Mouse (Mus musculus) cerebellum, postnatal 10 days (tissue): ENCODE results near the gene Tsc22d1.

Experiments used
- DNase-seq, 2 experiments: peaks; one replicate each; pipeline ENCODE4 v3.0.0; 2021; ENCODE audit warnings: mixed read lengths in 2 of 2

Gene Tsc22d1

GRCm38 (mm10) chr14:76448987-76449386 lies 34.2 kb downstream of the Tsc22d1 start:
- no peak for DNase-seq

GRCm38 (mm10) chr14:76451011-76451410 lies 36.2 kb downstream of the Tsc22d1 start:
- no peak for DNase-seq

GRCm38 (mm10) chr14:76452751-76453360 lies 38.1 kb downstream of the Tsc22d1 start:
- peak; percentile 66 to 68 for DNase-seq

- no peak for DNase-seq
These were observed 39.9 kb downstream of the Tsc22d1 start for GRCm38 (mm10) chr14:76454673-76455072.

- DNase-seq = peak in 1 of 2 experiments; percentile 33
These were observed 40.4 kb downstream of the Tsc22d1 start for GRCm38 (mm10) chr14:76455159-76455558.

- no peak for DNase-seq
These were observed 42.9 kb downstream of the Tsc22d1 start for GRCm38 (mm10) chr14:76457696-76458095.

GRCm38 (mm10) chr14:76460181-76460580 lies 45.4 kb downstream of the Tsc22d1 start:
- no peak for DNase-seq

GRCm38 (mm10) chr14:76461182-76461775 lies 46.5 kb downstream of the Tsc22d1 start:
- DNase-seq = no peak

GRCm38 (mm10) chr14:76463414-76464098 lies 48.8 kb downstream of the Tsc22d1 start:
- no peak for DNase-seq

GRCm38 (mm10) chr14:76464967-76465366 lies 50.2 kb downstream of the Tsc22d1 start:
- DNase-seq = no peak

- DNase-seq = peak; percentile 93 to 95
These were observed 52.0 kb downstream of the Tsc22d1 start for GRCm38 (mm10) chr14:76466641-76467323.

GRCm38 (mm10) chr14:76467932-76468331 lies 53.2 kb downstream of the Tsc22d1 start:
- DNase-seq = no peak

GRCm38 (mm10) chr14:76471301-76471700 lies 56.5 kb downstream of the Tsc22d1 start:
- no peak for DNase-seq

- no peak for DNase-seq
These were observed 57.7 kb downstream of the Tsc22d1 start for GRCm38 (mm10) chr14:76472487-76472886.

GRCm38 (mm10) chr14:76473404-76473803 lies 58.6 kb downstream of the Tsc22d1 start:
- DNase-seq = peak; percentile 66 to 67

- peak in 1 of 2 experiments; percentile 59 for DNase-seq
These were observed 59.4 kb downstream of the Tsc22d1 start for GRCm38 (mm10) chr14:76474165-76474564.

- no peak for DNase-seq
These were observed 62.0 kb downstream of the Tsc22d1 start for GRCm38 (mm10) chr14:76476770-76477169.

GRCm38 (mm10) chr14:76478076-76478475 lies 63.3 kb downstream of the Tsc22d1 start:
- no peak for DNase-seq

- DNase-seq = no peak
These were observed 63.9 kb downstream of the Tsc22d1 start for GRCm38 (mm10) chr14:76478616-76479015.

GRCm38 (mm10) chr14:76479867-76480266 lies 65.1 kb downstream of the Tsc22d1 start:
- DNase-seq = peak; percentile 55 to 68

- DNase-seq = no peak
These were observed 65.7 kb downstream of the Tsc22d1 start for GRCm38 (mm10) chr14:76480507-76480906.

GRCm38 (mm10) chr14:76483701-76484100 lies 68.9 kb downstream of the Tsc22d1 start:
- DNase-seq = no peak

- no peak for DNase-seq
These were observed 72.8 kb downstream of the Tsc22d1 start for GRCm38 (mm10) chr14:76487609-76488008.
